In genomic region chr16:94798241-94798640, GRCm38 (mm10) we compare ENCODE assay signal across 29 mouse cellular contexts.
DNase-seq lines count a peak whose midpoint lies in the region; ATAC-seq lines count a peak whose summit lies in the region.
"Had no signal": no experiment of that assay in that cellular context is flagged by ENCODE, and none has a peak within 500 bp of the region (broad histone marks: within the 10 kb centered on the region; RNA-seq: fewer than 3 reads in every experiment).

No protein-coding gene starts in this region.

- H3K36me3 ChIP-seq in hindbrain, embryonic 16.5 days (ENCODE audit: control insufficient read depth, insufficient read depth, low read length): no peaks in the 10 kb centered on the region
- no peaks in the 10 kb centered on the region for H3K36me3 ChIP-seq in hindbrain, embryonic 10.5 days
- no peaks in the 10 kb centered on the region for H3K36me3 ChIP-seq in neural tube, embryonic 15.5 days
- H3K36me3 ChIP-seq: embryonic facial prominence, embryonic 13.5 days; embryonic facial prominence, embryonic 15.5 days; forebrain, embryonic 10.5 days; forebrain, embryonic 12.5 days; G1E had no signal

- peak overlapping the region; percentile 10; the same call in 1 of the 2 replicates for H3K4me2 ChIP-seq in hindbrain, embryonic 16.5 days (ENCODE audit: low read length)
- peak overlapping the region; percentile 17 for H3K4me2 ChIP-seq in neural tube, embryonic 15.5 days
- H3K4me2 ChIP-seq: embryonic facial prominence, embryonic 13.5 days; embryonic facial prominence, embryonic 15.5 days; forebrain, embryonic 12.5 days had no signal

- no peak for ATAC-seq in hindbrain, embryonic 16.5 days
- no peak; the same call in 1 of the 2 replicates for ATAC-seq in neural tube, embryonic 15.5 days (ENCODE audit: low FRiP score)
- no peak for ATAC-seq in megakaryocyte progenitor cell, adult 5-6 weeks (replicated peaks; ENCODE audit: poor library complexity)
- ATAC-seq: activated CD4-positive, CD25-positive, alpha-beta regulatory T cell, adult 4 months; CD4-positive, CD25-positive, alpha-beta regulatory T cell, adult 4 months; forebrain, embryonic 14.5 days; forebrain, embryonic 16.5 days; Patski had no signal

- no peak overlapping the region for H3K9ac ChIP-seq in hindbrain, embryonic 16.5 days (ENCODE audit: low read depth, low read length)
- no peak overlapping the region for H3K9ac ChIP-seq in neural tube, embryonic 15.5 days (replicated peaks)
- H3K9ac ChIP-seq: embryonic facial prominence, embryonic 13.5 days; embryonic facial prominence, embryonic 15.5 days; forebrain, embryonic 12.5 days had no signal

- H3K27ac ChIP-seq in hindbrain, embryonic 16.5 days (ENCODE audit: low read depth, low read length): no peak overlapping the region
- H3K27ac ChIP-seq in hindbrain, embryonic 10.5 days: no peak overlapping the region
- no peak overlapping the region for H3K27ac ChIP-seq in neural tube, embryonic 15.5 days (replicated peaks)
- H3K27ac ChIP-seq: embryonic facial prominence, embryonic 13.5 days; embryonic facial prominence, embryonic 15.5 days; forebrain, embryonic 10.5 days; forebrain, embryonic 12.5 days had no signal

- H3K4me1 ChIP-seq in hindbrain, embryonic 16.5 days (ENCODE audit: control insufficient read depth, insufficient read depth, low read depth, low read length): no peaks in the 10 kb centered on the region
- H3K4me1 ChIP-seq in hindbrain, embryonic 10.5 days (replicated peaks): peaks cover 9% of the 10 kb centered on the region
- H3K4me1 ChIP-seq in neural tube, embryonic 15.5 days: peaks cover 5% of the 10 kb centered on the region; the same call in 1 of the 2 replicates
- H3K4me1 ChIP-seq: embryonic facial prominence, embryonic 13.5 days; embryonic facial prominence, embryonic 15.5 days; forebrain, embryonic 12.5 days had no signal

- no peaks in the 10 kb centered on the region for H3K27me3 ChIP-seq in hindbrain, embryonic 16.5 days (replicated peaks; ENCODE audit: control insufficient read depth, insufficient read depth, low read length)
- no peaks in the 10 kb centered on the region for H3K27me3 ChIP-seq in hindbrain, embryonic 10.5 days (ENCODE audit: insufficient read depth, poor library complexity, severe bottlenecking)
- no peaks in the 10 kb centered on the region for H3K27me3 ChIP-seq in neural tube, embryonic 15.5 days (replicated peaks)
- H3K27me3 ChIP-seq: embryonic facial prominence, embryonic 13.5 days; embryonic facial prominence, embryonic 15.5 days; forebrain, embryonic 12.5 days had no signal

- H3K9me3 ChIP-seq in hindbrain, embryonic 16.5 days (ENCODE audit: control insufficient read depth, low read length): no peaks in the 10 kb centered on the region
- no peaks in the 10 kb centered on the region for H3K9me3 ChIP-seq in hindbrain, embryonic 10.5 days
- no peaks in the 10 kb centered on the region for H3K9me3 ChIP-seq in neural tube, embryonic 15.5 days (replicated peaks)
- H3K9me3 ChIP-seq: embryonic facial prominence, embryonic 13.5 days; embryonic facial prominence, embryonic 15.5 days; forebrain, embryonic 10.5 days; forebrain, embryonic 12.5 days had no signal

- WGBS in hindbrain, embryonic 16.5 days: 88% methylated on average over 11 of the region's 12 CpGs
- 92% methylated on average over 10 of the region's 12 CpGs for WGBS in hindbrain, embryonic 10.5 days
- 88% methylated on average over 12 of the region's 12 CpGs for WGBS in neural tube, embryonic 15.5 days

- DNase-seq in hindbrain, embryonic 10.5 days (ENCODE audit: low spot score): no peak
- peak; percentile 17 for DNase-seq in ES-CJ7 (ENCODE audit: low read depth, low spot score)
- DNase-seq in R1 (ENCODE audit: low read depth, low spot score): peak; percentile 76
- no peak for DNase-seq in adrenal gland, adult 18-20 months (ENCODE audit: low spot score in 2 of 2)
- DNase-seq: adrenal gland, adult 2 months; adrenal gland, postnatal 10 days; adrenal gland, postnatal 25 days; B cell, adult 2 months; cerebellum, adult 11 months; cerebellum, adult 18-20 months; cerebellum, adult 8-10 months; cerebellum, adult 9-11 months; cerebellum, postnatal 14 days; cerebellum, postnatal 36 days; embryo, embryonic 11 days had no signal

- no peak overlapping the region for H3K4me3 ChIP-seq in hindbrain, embryonic 16.5 days (ENCODE audit: low read length)
- H3K4me3 ChIP-seq in hindbrain, embryonic 10.5 days: no peak overlapping the region
- H3K4me3 ChIP-seq in neural tube, embryonic 15.5 days (replicated peaks): no peak overlapping the region
- H3K4me3 ChIP-seq: embryonic facial prominence, embryonic 13.5 days; embryonic facial prominence, embryonic 15.5 days; erythroblast, embryonic 14.5 days; forebrain, embryonic 10.5 days; forebrain, embryonic 12.5 days had no signal

Comparison
In these comparisons a context has a peak if more than half of its experiments do, and no peak if none do; other contexts are left out.
1. DNase-seq: peak in ES-CJ7 (single experiment) and R1 (single experiment); none in hindbrain, embryonic 10.5 days (single experiment) and adrenal gland, adult 18-20 months (0 of 2).